Mouse (Mus musculus): Measurements from ENCODE around the gene Tagln2. TPM values are rescaled to one million over a fixed set of nuclear protein-coding genes. Genes with fewer than 3 reads are reported as not detected.

The Tagln2 gene
- polyA plus RNA-seq, 1 experiment from 2014 or later, result 77.7 TPM

DNA sequence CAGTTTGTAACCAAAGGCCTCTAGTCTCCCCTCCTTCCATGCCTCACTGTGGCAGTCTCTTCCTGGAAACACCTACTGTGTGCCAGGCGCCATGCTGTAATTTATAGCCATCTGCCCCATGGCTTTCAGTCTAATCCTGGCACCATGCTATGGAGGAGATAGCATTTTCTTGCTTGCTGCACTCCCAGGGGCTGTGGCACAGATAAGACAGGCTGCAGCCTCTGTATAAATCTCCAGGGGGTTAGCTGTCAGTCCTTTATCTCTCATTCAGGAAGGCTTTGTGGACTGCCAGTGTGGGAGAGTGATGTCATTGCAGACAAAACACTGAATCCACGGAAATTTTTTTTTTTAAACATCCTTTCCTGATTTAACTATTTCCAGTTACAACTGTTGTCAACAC lies 8.3 kb downstream of the Tagln2 start:
- H3K27ac ChIP-seq (replicated peaks), result no peak overlapping the region
- WGBS, result 42% methylated on average over 2 of the region's 2 CpGs
- no peak overlapping the region for H3K4me3 ChIP-seq
- H3K27me3 ChIP-seq, result no peaks in the 10 kb centered on the region
- H3K9me3 ChIP-seq, result no peaks in the 10 kb centered on the region
- H3K36me3 ChIP-seq, result no peaks in the 10 kb centered on the region
- ATAC-seq (ENCODE audit: low FRiP score, low read depth), result no peak
- peaks cover 18% of the 10 kb centered on the region for H3K4me1 ChIP-seq (replicated peaks)
- H3K4me2 ChIP-seq, result no peak overlapping the region
- H3K9ac ChIP-seq, result no peak overlapping the region

DNA sequence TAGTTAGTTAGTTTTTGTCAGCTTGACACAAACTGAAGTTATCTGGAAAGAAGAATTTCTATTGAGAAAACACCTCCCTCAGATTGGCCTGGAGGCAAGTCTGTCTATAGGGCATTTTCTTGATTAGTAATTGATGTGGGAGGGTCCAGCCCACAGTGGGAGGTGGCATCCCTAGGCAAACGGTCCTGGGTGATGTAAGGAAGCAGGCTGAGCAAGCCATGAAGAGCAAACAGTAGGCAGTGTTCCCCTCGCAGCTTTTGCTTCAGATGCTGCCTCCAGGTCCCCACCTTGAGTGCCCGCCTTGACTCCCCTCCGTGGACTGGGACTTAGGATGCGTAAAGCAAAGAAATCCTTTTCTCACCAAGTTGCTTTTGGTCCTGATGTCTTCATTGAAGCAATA lies 9.4 kb downstream of the Tagln2 start:
- Histone ChIP-seq H3K4me2 (no peak overlapping the region), H3K27ac (replicated peaks) (no peak overlapping the region), H3K36me3 (no peaks in the 10 kb centered on the region), H3K4me3 (no peak overlapping the region), H3K4me1 (replicated peaks) (peaks cover 16% of the 10 kb centered on the region), H3K9me3 (no peaks in the 10 kb centered on the region), H3K9ac (no peak overlapping the region), H3K27me3 (no peaks in the 10 kb centered on the region)
- no peak for ATAC-seq (ENCODE audit: low FRiP score, low read depth)
- 78% methylated on average over 5 of the region's 5 CpGs for WGBS

- Histone ChIP-seq H3K27ac (replicated peaks) (no peak overlapping the region), H3K9ac (no peak overlapping the region), H3K36me3 (no peaks in the 10 kb centered on the region), H3K27me3 (no peaks in the 10 kb centered on the region), H3K4me2 (no peak overlapping the region), H3K4me1 (replicated peaks) (peaks cover 12% of the 10 kb centered on the region), H3K4me3 (no peak overlapping the region), H3K9me3 (no peaks in the 10 kb centered on the region)
- ATAC-seq (ENCODE audit: low FRiP score, low read depth), result no peak
- WGBS, result 55% methylated on average over 8 of the region's 8 CpGs
These were observed 10.1 kb downstream of the Tagln2 start for GRCm38 (mm10) chr1:172509983-172510382.

GRCm38 (mm10) chr1:172510421-172510972 lies 10.7 kb downstream of the Tagln2 start:
- Histone ChIP-seq H3K36me3 (no peaks in the 10 kb centered on the region), H3K27me3 (no peaks in the 10 kb centered on the region), H3K27ac (replicated peaks) (no peak overlapping the region), H3K9ac (no peak overlapping the region), H3K9me3 (no peaks in the 10 kb centered on the region), H3K4me1 (replicated peaks) (peaks cover 12% of the 10 kb centered on the region), H3K4me2 (no peak overlapping the region), H3K4me3 (no peak overlapping the region)
- no peak for ATAC-seq (ENCODE audit: low FRiP score, low read depth)
- WGBS, result 31% methylated on average over 13 of the region's 13 CpGs

DNA sequence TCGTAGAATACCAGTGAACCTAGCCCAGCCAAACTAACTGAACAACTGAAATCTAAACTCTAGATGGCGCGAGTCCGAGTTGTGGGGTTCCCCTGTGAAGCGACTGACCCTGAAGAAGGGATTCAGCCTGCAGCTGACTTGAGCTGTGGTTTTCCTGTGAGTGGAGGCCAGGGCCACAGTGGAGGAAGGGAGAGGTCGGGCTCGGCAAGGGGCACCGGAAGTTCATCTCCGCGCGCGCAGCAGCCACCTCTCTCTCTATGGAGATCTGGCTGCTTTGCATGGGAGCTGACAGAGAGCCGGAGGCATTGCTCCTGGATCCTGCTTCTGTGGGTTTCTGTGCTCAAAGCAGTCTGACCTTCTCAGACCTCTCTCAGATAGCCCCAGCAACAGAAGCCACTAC lies 13.1 kb downstream of the Tagln2 start:
- 30% methylated on average over 13 of the region's 13 CpGs for WGBS
- Histone ChIP-seq H3K4me1 (replicated peaks) (peaks cover 12% of the 10 kb centered on the region), H3K27me3 (no peaks in the 10 kb centered on the region), H3K4me3 (no peak overlapping the region), H3K4me2 (peak overlapping the region; percentile 34; the same call in 1 of the 2 replicates), H3K36me3 (no peaks in the 10 kb centered on the region), H3K27ac (replicated peaks) (no peak overlapping the region), H3K9me3 (no peaks in the 10 kb centered on the region), H3K9ac (no peak overlapping the region)
- ATAC-seq (ENCODE audit: low FRiP score, low read depth), result no peak

DNA sequence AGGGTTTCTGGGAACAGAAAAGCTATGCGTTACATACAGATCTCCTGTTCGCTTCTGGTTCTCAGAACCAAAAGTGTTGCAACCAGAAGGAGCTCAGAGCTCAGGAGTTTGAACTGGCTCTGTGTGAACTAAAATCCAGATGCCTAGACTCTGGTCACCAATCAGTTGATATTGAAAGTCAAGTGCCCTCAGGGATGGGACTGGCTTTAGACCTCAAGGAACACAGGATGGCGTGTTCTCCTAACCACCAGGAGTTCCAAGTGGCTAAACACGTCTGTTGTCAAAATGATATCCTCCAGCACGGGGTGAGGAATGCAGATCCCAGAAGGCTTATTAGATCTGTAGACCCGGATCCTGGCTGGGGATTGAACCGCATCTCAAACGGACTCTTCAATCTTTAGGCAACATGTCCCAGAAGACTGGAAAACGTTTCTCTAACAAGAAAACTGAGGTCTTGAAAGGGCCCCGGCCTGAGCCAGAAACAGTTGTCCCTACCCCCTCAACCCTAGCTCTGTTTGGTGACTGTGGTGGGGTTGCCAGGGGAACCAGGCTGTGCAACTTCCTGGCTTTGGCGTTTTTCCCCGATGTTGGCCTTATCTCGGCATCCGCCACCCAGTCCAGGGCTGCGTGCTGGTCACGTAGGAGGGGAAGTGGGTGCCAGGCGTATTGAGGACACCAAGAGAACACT lies 13.8 kb downstream of the Tagln2 start:
- no peak overlapping the region for H3K4me3 ChIP-seq
- H3K9ac ChIP-seq, result no peak overlapping the region
- no peaks in the 10 kb centered on the region for H3K36me3 ChIP-seq
- WGBS, result 74% methylated on average over 17 of the region's 17 CpGs
- no peak for ATAC-seq (ENCODE audit: low FRiP score, low read depth)
- H3K27me3 ChIP-seq, result no peaks in the 10 kb centered on the region
- H3K4me1 ChIP-seq (replicated peaks), result peaks cover 12% of the 10 kb centered on the region
- no peaks in the 10 kb centered on the region for H3K9me3 ChIP-seq
- H3K4me2 ChIP-seq, result no peak overlapping the region
- H3K27ac ChIP-seq (replicated peaks), result 0 out of 2 replicates have a peak overlapping the region, but pooled peaks have one; percentile 9

- 78% methylated on average over 4 of the region's 4 CpGs for WGBS
- H3K27me3 ChIP-seq, result no peaks in the 10 kb centered on the region
- H3K36me3 ChIP-seq, result no peaks in the 10 kb centered on the region
- no peak overlapping the region for H3K4me2 ChIP-seq
- peaks cover 12% of the 10 kb centered on the region for H3K4me1 ChIP-seq (replicated peaks)
- no peak for ATAC-seq (ENCODE audit: low FRiP score, low read depth)
- H3K9ac ChIP-seq, result no peak overlapping the region
- H3K4me3 ChIP-seq, result no peak overlapping the region
- no peaks in the 10 kb centered on the region for H3K9me3 ChIP-seq
- H3K27ac ChIP-seq (replicated peaks), result 0 out of 2 replicates have a peak overlapping the region, but pooled peaks have one; percentile 9
These were observed 14.3 kb downstream of the Tagln2 start for GRCm38 (mm10) chr1:172514213-172514529.

DNA sequence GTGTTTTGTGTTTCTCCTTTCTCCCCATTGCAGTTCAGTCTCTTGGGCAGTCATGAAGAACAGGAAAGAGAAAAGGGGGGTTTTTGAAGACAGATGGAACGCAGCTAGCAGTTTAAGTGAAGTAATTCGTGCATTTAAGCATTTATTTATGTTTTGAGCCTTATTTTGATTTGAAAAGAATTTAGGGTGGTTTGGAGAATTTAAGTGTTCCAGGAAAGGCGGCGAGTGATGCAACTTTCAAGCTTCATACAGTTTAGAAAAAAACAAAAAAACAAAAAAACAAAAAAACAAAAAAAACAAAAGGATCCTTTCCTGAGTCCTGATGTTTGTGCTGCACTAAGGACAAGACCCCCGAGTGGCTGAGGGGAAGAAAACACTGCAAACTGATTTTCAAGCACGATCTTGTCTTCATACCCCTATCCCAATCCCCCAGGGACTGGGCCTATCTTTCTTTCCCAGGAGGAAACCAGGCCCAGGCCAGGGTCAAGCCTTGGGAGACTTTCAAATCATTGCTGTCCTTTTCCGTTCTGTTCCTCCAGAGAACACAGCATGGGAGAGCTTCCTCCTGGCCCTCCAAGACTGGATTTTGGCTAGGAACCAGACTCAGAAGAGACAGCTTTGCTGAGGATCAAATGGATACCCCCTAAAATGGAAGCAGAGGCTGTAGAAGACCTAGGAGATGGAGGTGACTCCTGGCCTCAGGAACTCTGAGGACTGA lies 14.9 kb downstream of the Tagln2 start:
- H3K27ac ChIP-seq (replicated peaks), result 0 out of 2 replicates have a peak overlapping the region, but pooled peaks have one; percentile 9

GRCm38 (mm10) chr1:172515396-172515795 lies 15.5 kb downstream of the Tagln2 start:
- ATAC-seq (ENCODE audit: low FRiP score, low read depth), result no peak
- WGBS, result 69% methylated on average over 1 of the region's 1 CpGs
- Histone ChIP-seq H3K27me3 (no peaks in the 10 kb centered on the region), H3K9me3 (no peaks in the 10 kb centered on the region), H3K4me2 (no peak overlapping the region), H3K27ac (replicated peaks) (no peak overlapping the region), H3K36me3 (no peaks in the 10 kb centered on the region), H3K9ac (no peak overlapping the region), H3K4me3 (no peak overlapping the region), H3K4me1 (replicated peaks) (peaks cover 16% of the 10 kb centered on the region)

More for the DNA sequence above, 14.9 kb downstream of the Tagln2 start:
- 78% methylated on average over 7 of the region's 7 CpGs for WGBS
- H3K4me1 ChIP-seq (replicated peaks), result peaks cover 12% of the 10 kb centered on the region
- ATAC-seq (ENCODE audit: low FRiP score, low read depth), result no peak
- H3K4me2 ChIP-seq, result no peak overlapping the region
- H3K9me3 ChIP-seq, result no peaks in the 10 kb centered on the region
- no peak overlapping the region for H3K4me3 ChIP-seq
- no peak overlapping the region for H3K9ac ChIP-seq
- no peaks in the 10 kb centered on the region for H3K36me3 ChIP-seq
- no peaks in the 10 kb centered on the region for H3K27me3 ChIP-seq

DNA sequence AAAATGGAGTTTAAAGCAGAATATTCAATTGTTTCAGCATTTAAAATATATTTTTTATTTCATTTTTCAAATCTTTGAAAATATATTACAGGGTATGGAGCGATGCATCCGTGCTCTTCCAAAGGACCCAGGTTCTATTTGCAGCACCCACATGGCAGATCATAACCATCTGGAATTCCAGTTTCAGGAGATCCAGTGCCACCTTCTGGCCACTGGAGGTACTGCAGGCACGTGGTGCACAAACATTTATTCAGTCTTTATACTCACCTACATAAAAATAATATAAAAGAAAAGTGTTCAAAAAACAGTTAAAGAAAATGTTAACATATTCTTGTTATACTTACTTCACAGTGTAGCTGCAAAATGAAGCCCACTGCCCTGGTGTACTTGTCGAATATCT lies 18.2 kb downstream of the Tagln2 start:
- Histone ChIP-seq H3K9ac (no peak overlapping the region), H3K4me2 (no peak overlapping the region), H3K9me3 (no peaks in the 10 kb centered on the region), H3K4me1 (replicated peaks) (peaks cover 21% of the 10 kb centered on the region), H3K27ac (replicated peaks) (no peak overlapping the region), H3K4me3 (no peak overlapping the region), H3K27me3 (no peaks in the 10 kb centered on the region), H3K36me3 (no peaks in the 10 kb centered on the region)
- ATAC-seq (ENCODE audit: low FRiP score, low read depth), result no peak
- WGBS, result 78% methylated on average over 4 of the region's 4 CpGs

- Histone ChIP-seq H3K27ac (replicated peaks) (no peak overlapping the region), H3K4me3 (no peak overlapping the region), H3K36me3 (no peaks in the 10 kb centered on the region), H3K27me3 (no peaks in the 10 kb centered on the region), H3K4me1 (replicated peaks) (peaks cover 14% of the 10 kb centered on the region), H3K9me3 (no peaks in the 10 kb centered on the region), H3K4me2 (no peak overlapping the region), H3K9ac (no peak overlapping the region)
- ATAC-seq (ENCODE audit: low FRiP score, low read depth), result no peak
- WGBS, result 80% methylated on average over 6 of the region's 6 CpGs
These were observed 19.8 kb downstream of the Tagln2 start for GRCm38 (mm10) chr1:172519644-172520043.

Data from hindbrain, embryonic 15.5 days (tissue).